Mouse (Mus musculus) liver, embryonic 13.5 days (tissue): ENCODE measurements at regions not wholly inside any gene's neighbourhood (a gene's known extent, or its start where the extent isn't known, plus 50 kb on each side); places are given as distances from the start of the nearest gene placed in this dataset.

Source experiments
- ATAC-seq: fragments of 200-750 bp; cut with Nextera tagmentation; 2 replicates; pipeline ENCODE4 v1.8.0; 2017; ENCODE audit warnings: low read depth, mild to moderate bottlenecking, moderate number of reproducible peaks, moderate library complexity
- DNase-seq: peaks from one replicate; pipeline ENCODE4 v3.0.0; 2022
- H3K27ac ChIP-seq: fragments of 300-500 bp; sonication (generic); 2 replicates; pipeline ENCODE4 v1.5.1; 2015; ENCODE audit warnings: moderate library complexity, mild to moderate bottlenecking, inconsistent platforms
- H3K27me3 ChIP-seq: fragments of 300-500 bp; sonication (generic); 2 replicates; pipeline ENCODE4 v1.6.1; 2015; ENCODE audit warnings: mild to moderate bottlenecking, inconsistent platforms
- H3K36me3 ChIP-seq: fragments of 300-500 bp; sonication (generic); 2 replicates; pipeline ENCODE4 v1.6.1; 2015; ENCODE audit warnings: mild to moderate bottlenecking, inconsistent platforms
- H3K4me1 ChIP-seq: fragments of 300-500 bp; sonication (generic); replicated peaks from 2 replicates; pipeline ENCODE4 v1.6.1; 2015; ENCODE audit warnings: inconsistent platforms
- H3K4me2 ChIP-seq: fragments of 300-500 bp; sonication (generic); 2 replicates; pipeline ENCODE4 v1.6.1; 2015; ENCODE audit warnings: inconsistent platforms, mild to moderate bottlenecking, moderate library complexity
- H3K4me3 ChIP-seq: fragments of 300-500 bp; sonication (generic); replicated peaks from 2 replicates; pipeline ENCODE4 v1.5.1; 2015; ENCODE audit warnings: mild to moderate bottlenecking, inconsistent platforms
- H3K9ac ChIP-seq: fragments of 300-500 bp; sonication (generic); 2 replicates; pipeline ENCODE4 v1.6.1; 2015; ENCODE audit warnings: mild to moderate bottlenecking, inconsistent platforms
- H3K9me3 ChIP-seq: fragments of 300-500 bp; sonication (generic); replicated peaks from 2 replicates; pipeline ENCODE4 v1.6.1; 2016; ENCODE audit warnings: inconsistent platforms
- WGBS: fragments of 180-500 bp; shearing (Covaris S2); methylation state at CpG from one replicate; pipeline ENCODE4 v1.1.7; 2015; ENCODE audit not compliant: insufficient replicate concordance; 5-methylcytosine and 5-hydroxymethylcytosine counted together

GRCm38 (mm10) chr8:34441756-34442155 is 330.2 kb upstream of the Gm10131 start:
- Histone ChIP-seq H3K9ac (no peak overlapping the region), H3K27ac (no peak overlapping the region), H3K4me2 (no peak overlapping the region), H3K36me3 (no peaks in the 10 kb centered on the region), H3K9me3 (no peaks in the 10 kb centered on the region), H3K4me3 (no peak overlapping the region), H3K27me3 (no peaks in the 10 kb centered on the region), H3K4me1 (no peaks in the 10 kb centered on the region)
- 46% methylated on average over 3 of the region's 3 CpGs for WGBS
- DNase-seq: no peak
- ATAC-seq: no peak

GRCm38 (mm10) chr8:34440771-34441170 is 329.2 kb upstream of the Gm10131 start:
- Histone ChIP-seq H3K4me2 (no peak overlapping the region), H3K9me3 (no peaks in the 10 kb centered on the region), H3K27me3 (no peaks in the 10 kb centered on the region), H3K9ac (no peak overlapping the region), H3K36me3 (no peaks in the 10 kb centered on the region), H3K4me1 (no peaks in the 10 kb centered on the region), H3K27ac (no peak overlapping the region), H3K4me3 (no peak overlapping the region)
- 54% methylated on average over 4 of the region's 4 CpGs for WGBS
- no peak for ATAC-seq
- DNase-seq: no peak

- H3K4me1 ChIP-seq: no peaks in the 10 kb centered on the region
- no peak overlapping the region for H3K27ac ChIP-seq
- H3K9ac ChIP-seq: no peak overlapping the region
- no peaks in the 10 kb centered on the region for H3K27me3 ChIP-seq
- no peak overlapping the region for H3K4me2 ChIP-seq
- WGBS: 53% methylated on average over 2 of the region's 2 CpGs
- no peaks in the 10 kb centered on the region for H3K9me3 ChIP-seq
- DNase-seq (no peak), ATAC-seq (no peak)
- H3K4me3 ChIP-seq: no peak overlapping the region
- H3K36me3 ChIP-seq: no peaks in the 10 kb centered on the region
These were observed 327.2 kb upstream of the Gm10131 start for GRCm38 (mm10) chr8:34438771-34439170.

GRCm38 (mm10) chr8:34431985-34432384 is 320.4 kb upstream of the Gm10131 start:
- H3K27me3 ChIP-seq: no peaks in the 10 kb centered on the region
- 74% methylated on average over 7 of the region's 7 CpGs for WGBS
- H3K36me3 ChIP-seq: no peaks in the 10 kb centered on the region
- H3K9me3 ChIP-seq: no peaks in the 10 kb centered on the region
- no peaks in the 10 kb centered on the region for H3K4me1 ChIP-seq
- H3K4me3 ChIP-seq: no peak overlapping the region
- no peak for DNase-seq
- H3K9ac ChIP-seq: no peak overlapping the region
- no peak overlapping the region for H3K27ac ChIP-seq
- no peak overlapping the region for H3K4me2 ChIP-seq
- ATAC-seq: no peak

- no peak for ATAC-seq
- no peaks in the 10 kb centered on the region for H3K9me3 ChIP-seq
- no peak for DNase-seq
- H3K27ac ChIP-seq: no peak overlapping the region
- H3K4me3 ChIP-seq: no peak overlapping the region
- no peaks in the 10 kb centered on the region for H3K27me3 ChIP-seq
- WGBS: 61% methylated on average over 3 of the region's 3 CpGs
- no peak overlapping the region for H3K9ac ChIP-seq
- no peaks in the 10 kb centered on the region for H3K36me3 ChIP-seq
- H3K4me1 ChIP-seq: no peaks in the 10 kb centered on the region
- no peak overlapping the region for H3K4me2 ChIP-seq
These were observed 317.7 kb upstream of the Gm10131 start for GRCm38 (mm10) chr8:34429231-34429630.

GRCm38 (mm10) chr8:34401571-34401970 is 290.0 kb upstream of the Gm10131 start:
- Histone ChIP-seq H3K27me3 (no peaks in the 10 kb centered on the region), H3K4me3 (no peak overlapping the region), H3K36me3 (no peaks in the 10 kb centered on the region), H3K27ac (no peak overlapping the region), H3K9me3 (no peaks in the 10 kb centered on the region), H3K9ac (no peak overlapping the region), H3K4me1 (no peaks in the 10 kb centered on the region), H3K4me2 (no peak overlapping the region)
- 69% methylated on average over 3 of the region's 3 CpGs for WGBS
- no peak for ATAC-seq
- DNase-seq: no peak

- no peak overlapping the region for H3K4me2 ChIP-seq
- 61% methylated on average over 14 of the region's 14 CpGs for WGBS
- H3K27ac ChIP-seq: no peak overlapping the region
- H3K27me3 ChIP-seq: no peaks in the 10 kb centered on the region
- ATAC-seq (no peak), DNase-seq (no peak)
- H3K4me3 ChIP-seq: no peak overlapping the region
- H3K4me1 ChIP-seq: no peaks in the 10 kb centered on the region
- H3K9ac ChIP-seq: no peak overlapping the region
- no peaks in the 10 kb centered on the region for H3K9me3 ChIP-seq
- no peaks in the 10 kb centered on the region for H3K36me3 ChIP-seq
These were observed 287.6 kb upstream of the Gm10131 start for GRCm38 (mm10) chr8:34398914-34399813.

- ATAC-seq (no peak), DNase-seq (no peak)
- Histone ChIP-seq H3K27me3 (no peaks in the 10 kb centered on the region), H3K9me3 (no peaks in the 10 kb centered on the region), H3K4me2 (no peak overlapping the region), H3K9ac (no peak overlapping the region), H3K36me3 (no peaks in the 10 kb centered on the region), H3K27ac (no peak overlapping the region), H3K4me3 (no peak overlapping the region), H3K4me1 (no peaks in the 10 kb centered on the region)
- 29% methylated on average over 23 of the region's 23 CpGs for WGBS
These were observed 286.3 kb upstream of the Gm10131 start for GRCm38 (mm10) chr8:34397583-34398411.

- Histone ChIP-seq H3K4me2 (no peak overlapping the region), H3K27me3 (no peaks in the 10 kb centered on the region), H3K36me3 (no peaks in the 10 kb centered on the region), H3K27ac (no peak overlapping the region), H3K4me1 (no peaks in the 10 kb centered on the region), H3K4me3 (no peak overlapping the region), H3K9me3 (no peaks in the 10 kb centered on the region), H3K9ac (no peak overlapping the region)
- DNase-seq: no peak
- no peak for ATAC-seq
- 38% methylated on average over 4 of the region's 4 CpGs for WGBS
These were observed 285.7 kb upstream of the Gm10131 start for GRCm38 (mm10) chr8:34397225-34397582.

- no peak for ATAC-seq
- no peak overlapping the region for H3K27ac ChIP-seq
- H3K4me2 ChIP-seq: no peak overlapping the region
- no peaks in the 10 kb centered on the region for H3K4me1 ChIP-seq
- no peaks in the 10 kb centered on the region for H3K27me3 ChIP-seq
- no peak for DNase-seq
- no peaks in the 10 kb centered on the region for H3K36me3 ChIP-seq
- no peak overlapping the region for H3K4me3 ChIP-seq
- H3K9me3 ChIP-seq: no peaks in the 10 kb centered on the region
- no peak overlapping the region for H3K9ac ChIP-seq
- 78% methylated on average over 15 of the region's 15 CpGs for WGBS
These were observed 281.7 kb upstream of the Gm10131 start for GRCm38 (mm10) chr8:34392981-34393828.
